Mouse (Mus musculus) adrenal gland, postnatal 25 days (tissue): ENCODE measurements at regions not wholly inside any gene's neighbourhood (a gene's known extent, or its start where the extent isn't known, plus 50 kb on each side); places are given as distances from the start of the nearest gene placed in this dataset.

Experiments used
- DNase-seq: peaks from one replicate; pipeline ENCODE4 v3.0.0; 2021; ENCODE audit warnings: mixed read lengths

- DNase-seq: peak; percentile 33
Measured at GRCm38 (mm10) chrX:4136135-4136534, 60.2 kb upstream of the Btbd35f28 start.
